Mouse (Mus musculus): ENCODE measurements around the gene Ccdc92b. TPM values are rescaled to one million over a fixed set of nuclear protein-coding genes. Genes with fewer than 3 reads are reported as not detected.

Ccdc92b gene
- total RNA-seq, 2 experiments from 2014 or later = 21.5 to 23.9 TPM

DNA sequence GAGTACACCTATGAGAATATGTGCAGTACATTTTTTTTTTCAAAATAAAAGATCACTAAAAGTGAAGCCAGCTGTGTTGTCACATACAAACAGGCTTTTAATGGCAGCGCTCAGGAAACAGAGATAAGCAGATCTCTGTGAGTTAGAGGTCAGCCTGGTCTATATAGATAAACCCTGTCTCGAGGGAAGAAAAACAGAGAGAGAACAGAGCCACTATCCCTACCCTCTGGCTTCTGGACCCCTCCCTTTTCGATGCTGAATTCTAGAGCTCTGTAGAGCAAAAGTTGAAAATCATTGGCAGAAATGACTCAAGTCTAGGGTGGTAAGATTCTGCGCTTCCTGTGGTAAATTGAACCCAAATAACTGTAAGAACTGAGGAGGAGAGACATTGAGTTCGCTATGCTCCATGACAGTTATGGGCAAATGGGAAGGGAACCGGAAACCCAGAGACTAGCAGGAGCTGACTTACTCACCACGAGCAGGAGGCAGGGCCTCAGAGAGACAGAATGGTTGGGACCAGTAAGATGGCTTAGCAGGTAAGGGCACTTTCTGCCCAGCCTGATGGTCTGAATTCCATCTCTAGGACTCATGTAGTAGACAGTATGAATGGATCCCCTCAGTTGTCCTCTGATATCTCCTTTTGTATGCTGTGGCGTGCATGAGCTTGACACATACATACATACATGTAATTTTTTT lies 2.7 kb downstream of the Ccdc92b start:
- H3K4me3 ChIP-seq = no peak overlapping the region
- TF ChIP-seq CTCF (conservative IDR thresholded peaks at IDR 0.05) = no peak
- no peak overlapping the region for H3K27ac ChIP-seq
- no peak for DNase-seq (ENCODE audit: low spot score in 2 of 2)

DNA sequence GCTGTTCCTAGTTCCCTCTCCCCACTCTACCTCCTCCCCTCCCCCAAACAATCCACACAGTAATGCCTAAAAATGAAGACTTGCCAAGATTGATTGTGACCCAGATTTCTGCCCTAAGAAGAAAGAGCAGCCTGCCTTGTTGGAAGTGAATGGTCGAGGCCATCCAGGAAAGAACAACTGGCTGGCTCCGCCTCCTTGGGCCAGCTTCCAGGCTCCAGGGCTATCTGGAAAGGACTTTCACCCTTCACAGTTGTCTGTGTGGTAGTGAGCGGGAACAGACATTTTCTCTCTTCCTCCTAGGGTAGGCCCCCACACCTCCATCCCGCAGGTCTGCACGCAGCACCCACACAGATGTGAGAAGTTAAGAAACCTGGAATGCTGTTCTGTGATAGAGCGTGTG lies 4.3 kb downstream of the Ccdc92b start:
- Histone ChIP-seq H3K27ac (no peak overlapping the region), H3K4me3 (no peak overlapping the region)
- no peak for TF ChIP-seq CTCF (conservative IDR thresholded peaks at IDR 0.05)
- DNase-seq (ENCODE audit: low spot score in 2 of 2) = no peak

DNA sequence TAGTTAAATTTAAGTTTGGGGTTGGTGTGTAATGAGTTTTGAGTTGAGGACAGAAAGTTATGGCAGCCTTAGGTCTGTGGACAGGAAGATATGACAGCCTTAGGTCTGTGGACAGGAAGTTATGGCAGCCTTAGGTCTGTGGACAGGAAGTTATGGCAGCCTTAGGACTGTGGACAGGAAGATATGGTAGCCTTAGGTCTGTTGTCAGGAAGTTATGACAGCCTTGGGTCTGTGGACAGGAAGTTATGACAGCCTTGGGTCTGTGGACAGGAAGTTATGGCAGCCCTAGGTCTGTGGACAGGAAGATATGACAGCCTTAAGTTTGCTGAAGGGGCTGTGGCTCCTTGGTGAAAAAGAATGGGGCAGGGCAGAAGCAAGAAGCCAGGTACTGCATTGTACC lies 5.9 kb downstream of the Ccdc92b start:
- DNase-seq (ENCODE audit: low spot score in 2 of 2) = no peak
- TF ChIP-seq CTCF (conservative IDR thresholded peaks at IDR 0.05) = no peak
- no peak overlapping the region for H3K4me3 ChIP-seq
- H3K27ac ChIP-seq = no peak overlapping the region

DNA sequence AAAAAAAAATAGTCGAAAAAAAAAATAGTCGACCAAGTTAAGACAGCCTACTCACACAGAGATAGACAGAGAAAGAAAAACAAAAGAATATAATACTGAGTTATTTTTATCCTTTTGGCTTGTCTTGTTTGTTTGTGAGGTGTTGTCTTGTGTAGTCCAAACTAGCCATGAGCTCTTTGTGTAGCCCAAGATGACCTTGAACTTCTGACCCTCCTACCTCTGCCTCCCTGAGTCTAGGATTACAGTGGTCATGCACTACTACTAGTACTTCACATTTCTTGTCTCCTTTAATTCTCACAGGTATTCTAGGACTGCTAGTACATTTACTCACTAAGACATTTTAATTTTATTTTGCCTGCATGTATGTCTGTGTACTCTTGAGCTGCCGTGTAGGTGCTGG lies 8.1 kb downstream of the Ccdc92b start:
- no peak overlapping the region for H3K4me3 ChIP-seq
- no peak for DNase-seq (ENCODE audit: low spot score in 2 of 2)
- TF ChIP-seq CTCF (conservative IDR thresholded peaks at IDR 0.05) = no peak
- no peak overlapping the region for H3K27ac ChIP-seq

DNA sequence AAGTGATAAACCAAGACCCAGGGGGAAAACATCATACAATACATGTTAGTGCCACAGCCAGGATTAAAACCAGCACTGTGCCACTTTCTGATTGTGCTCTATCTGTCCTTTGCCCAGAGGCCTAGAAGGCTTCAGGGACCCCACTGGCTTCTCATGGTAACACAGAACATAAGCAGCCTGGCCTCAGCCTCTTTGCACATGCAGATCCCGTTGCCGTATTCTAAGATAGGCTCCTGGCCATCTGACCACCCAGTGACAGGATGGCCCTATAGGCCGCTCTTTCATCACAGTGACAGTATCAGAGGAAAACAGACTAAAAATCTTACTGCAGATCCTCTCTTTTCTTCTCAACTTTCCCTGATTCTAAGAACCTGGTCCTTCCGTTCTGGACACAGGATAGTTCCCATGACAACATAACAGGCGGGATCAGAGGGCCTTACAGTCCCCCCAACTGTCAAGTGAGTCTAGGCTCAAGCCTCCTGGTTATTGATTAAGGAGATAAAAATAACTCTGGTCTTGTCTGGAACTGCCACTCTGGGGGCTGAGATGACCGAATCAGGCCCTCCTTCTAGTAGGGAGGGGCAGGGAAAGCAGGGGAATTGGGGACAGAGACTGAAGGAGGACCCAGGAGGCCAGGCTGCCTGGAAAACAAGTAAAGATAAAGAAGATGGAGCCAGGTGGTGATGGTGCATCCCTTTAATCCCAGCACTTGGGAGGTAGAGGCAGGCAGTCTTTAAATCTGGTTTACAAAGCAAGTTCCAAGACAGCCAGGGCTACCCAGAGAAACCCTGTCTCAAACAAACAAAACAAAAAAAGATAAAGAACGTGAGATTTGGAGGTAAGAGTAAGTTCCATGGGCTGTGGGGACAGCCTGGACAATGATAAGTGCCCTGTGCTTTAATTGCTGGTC lies 12.7 kb downstream of the Ccdc92b start:
- H3K27ac ChIP-seq = no peak overlapping the region
- no peak for TF ChIP-seq CTCF (conservative IDR thresholded peaks at IDR 0.05)
- DNase-seq (ENCODE audit: low spot score in 2 of 2) = no peak
- no peak overlapping the region for H3K4me3 ChIP-seq

DNA sequence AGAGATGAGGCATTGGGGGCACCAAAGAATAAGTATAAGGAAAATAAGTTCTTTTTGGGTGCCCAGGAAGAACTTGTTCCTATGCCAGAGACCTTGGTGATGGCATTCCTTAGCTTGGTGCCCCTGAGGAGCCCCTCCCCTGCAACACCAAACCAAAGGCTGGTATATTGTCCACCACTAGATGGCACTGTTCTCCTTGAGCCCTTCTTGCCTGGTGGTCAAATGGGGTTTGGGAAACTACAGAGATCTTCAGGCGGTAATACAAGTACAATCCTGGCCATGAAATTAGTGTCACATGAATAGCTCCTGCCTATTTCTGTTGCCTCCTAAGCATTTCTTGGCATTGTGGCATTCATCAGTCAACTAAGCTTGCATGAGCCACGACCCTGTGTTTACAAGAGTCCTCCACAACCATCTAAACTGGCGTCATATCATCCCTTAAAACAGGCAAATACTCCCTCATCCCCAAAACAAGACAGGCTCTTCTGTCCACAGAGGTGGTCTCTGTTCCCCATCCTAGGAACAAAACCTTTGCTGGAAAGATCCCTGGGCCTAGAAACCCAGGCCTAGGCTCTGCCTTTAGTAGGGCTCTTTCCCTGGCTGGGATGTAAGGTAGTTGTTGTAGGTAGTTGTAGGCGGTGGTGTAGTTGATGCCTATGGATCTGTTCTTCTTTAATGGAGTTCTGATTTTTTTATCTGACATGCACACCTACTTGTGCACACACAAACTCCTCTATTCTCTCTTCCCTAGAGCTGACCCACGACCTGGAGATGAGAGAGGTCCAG lies 15.3 kb downstream of the Ccdc92b start:
- DNase-seq (ENCODE audit: low spot score in 2 of 2) = peak in 1 of 2 experiments; percentile 79
- no peak overlapping the region for H3K4me3 ChIP-seq
- peak; percentile 90 for TF ChIP-seq CTCF (conservative IDR thresholded peaks at IDR 0.05)
- H3K27ac ChIP-seq = no peak overlapping the region

DNA sequence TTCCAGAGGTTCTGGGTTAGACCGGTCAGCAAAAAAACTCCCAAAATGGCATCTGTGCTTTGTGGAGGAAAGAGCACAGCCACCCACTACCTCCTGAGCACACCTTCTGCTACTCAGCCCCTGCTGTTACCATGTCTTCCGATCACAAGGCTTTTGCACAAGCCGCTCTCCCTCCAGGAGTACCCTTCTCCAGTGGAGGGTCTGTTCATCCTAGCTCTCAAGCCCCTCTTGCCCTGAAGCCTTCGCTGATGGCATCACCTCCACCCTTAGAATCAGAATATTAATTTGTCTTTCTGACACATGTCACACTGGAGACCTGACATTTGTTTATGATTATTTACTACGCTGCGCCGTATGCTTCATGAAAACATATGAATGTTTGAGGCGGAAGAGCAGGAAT lies 18.1 kb downstream of the Ccdc92b start:
- peak overlapping the region; percentile 66 for H3K4me3 ChIP-seq
- TF ChIP-seq CTCF (conservative IDR thresholded peaks at IDR 0.05) = no peak
- H3K27ac ChIP-seq = peak overlapping the region; percentile 91
- no peak for DNase-seq (ENCODE audit: low spot score in 2 of 2)

DNA sequence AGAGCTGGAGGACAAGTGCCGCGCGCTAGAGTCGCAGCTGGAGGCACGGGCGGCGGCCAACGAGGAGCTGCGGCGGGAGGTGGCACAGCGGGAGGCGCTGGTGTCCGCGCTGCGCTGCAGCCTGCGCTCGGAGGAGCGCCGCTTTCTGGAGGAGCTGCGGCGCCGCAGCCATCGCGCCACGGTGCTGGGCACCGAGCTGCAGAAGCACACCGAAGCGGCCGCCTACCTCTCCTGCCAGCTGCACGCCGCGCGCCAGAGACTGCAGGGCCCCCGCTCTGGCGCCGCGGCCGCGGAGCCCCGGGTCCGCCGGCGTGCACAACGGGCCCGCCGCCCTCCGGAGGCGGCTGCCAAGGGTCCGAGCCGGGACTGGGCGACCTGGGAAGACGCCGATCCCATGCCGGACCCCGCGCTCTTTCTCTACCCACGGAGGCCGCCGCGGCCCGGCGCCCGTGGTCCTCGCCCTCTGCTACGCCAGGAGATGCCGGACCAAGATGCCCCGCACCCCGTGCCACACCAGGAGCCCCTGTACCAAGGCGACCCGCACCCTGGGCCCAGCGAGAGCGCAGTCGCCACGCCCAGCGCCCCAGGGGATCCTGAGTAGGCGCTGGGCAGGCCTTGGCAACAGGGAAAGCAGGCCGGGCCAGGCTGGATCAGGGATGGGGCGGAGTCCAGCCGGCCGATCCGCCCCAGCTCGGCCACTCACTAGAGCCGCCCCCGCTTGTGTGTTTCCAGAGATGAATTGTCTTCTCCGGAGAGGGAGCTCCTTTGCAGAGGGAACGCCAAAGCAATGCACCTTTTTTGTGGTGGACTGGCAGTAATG lies 18.8 kb downstream of the Ccdc92b start:
- peak; percentile 60 to 69 for DNase-seq (ENCODE audit: low spot score in 2 of 2)
- peak; percentile 68 for TF ChIP-seq CTCF (conservative IDR thresholded peaks at IDR 0.05)
- peak overlapping the region; percentile 91 for H3K27ac ChIP-seq

DNA sequence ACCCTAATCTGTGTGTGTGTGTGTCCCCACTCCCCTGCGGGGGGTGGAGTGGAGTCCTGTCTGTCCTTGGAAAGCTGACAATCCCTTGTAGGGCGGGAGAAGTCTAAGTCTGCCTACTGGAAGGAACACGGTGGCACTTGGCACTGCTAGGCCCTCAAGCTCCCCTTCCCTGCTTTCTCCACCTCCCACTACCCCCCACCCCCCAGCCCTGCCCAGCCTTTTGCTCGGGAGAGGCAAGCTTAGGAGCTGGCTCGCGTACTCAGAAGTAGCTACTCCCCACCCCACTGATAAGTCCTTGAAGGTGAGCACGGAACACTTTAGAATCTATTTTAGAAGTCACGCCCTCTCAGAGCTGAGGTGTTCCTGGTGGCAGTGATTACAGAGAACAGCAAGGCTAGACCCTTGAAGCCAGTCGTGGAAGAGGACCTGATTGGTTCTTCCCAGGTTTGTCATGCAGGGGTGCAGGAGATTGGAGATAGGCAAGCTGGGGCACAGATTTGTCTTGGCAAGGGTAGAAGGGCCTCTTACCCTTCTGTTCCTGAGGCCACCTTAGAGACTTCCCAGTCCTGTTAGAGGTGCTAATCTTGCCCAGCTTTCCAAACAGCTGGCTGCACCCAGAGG lies 19.5 kb downstream of the Ccdc92b start:
- peak overlapping the region; percentile 66 for H3K4me3 ChIP-seq

More for the DNA sequence above, 18.8 kb downstream of the Ccdc92b start:
- H3K4me3 ChIP-seq = peak overlapping the region; percentile 66

DNA sequence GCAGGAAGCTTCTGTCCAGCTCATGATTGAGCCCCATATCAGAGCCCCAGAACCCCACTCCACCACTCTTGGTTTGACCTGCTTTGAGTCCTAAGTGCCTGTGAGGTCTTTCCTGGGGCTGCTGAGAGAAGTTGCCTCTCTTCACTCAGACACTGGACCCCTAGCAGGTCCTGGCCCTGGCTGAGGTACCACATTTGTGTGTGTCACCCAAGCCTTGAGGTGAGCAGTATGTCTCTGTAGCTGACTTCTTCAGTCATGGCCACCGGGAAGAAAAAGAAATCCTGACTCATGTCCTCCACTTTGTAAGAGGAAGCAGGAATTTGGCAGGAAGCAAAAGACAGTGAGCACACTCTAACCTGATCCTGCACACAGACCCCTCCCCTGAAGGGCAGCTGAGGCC lies 20.2 kb downstream of the Ccdc92b start:
- no peak overlapping the region for H3K4me3 ChIP-seq
- TF ChIP-seq CTCF (conservative IDR thresholded peaks at IDR 0.05) = no peak
- DNase-seq (ENCODE audit: low spot score in 2 of 2) = no peak
- H3K27ac ChIP-seq = no peak overlapping the region

More for the DNA sequence above, 19.5 kb downstream of the Ccdc92b start:
- peak overlapping the region; percentile 91 for H3K27ac ChIP-seq
- DNase-seq (ENCODE audit: low spot score in 2 of 2) = no peak
- no peak for TF ChIP-seq CTCF (conservative IDR thresholded peaks at IDR 0.05)

DNA sequence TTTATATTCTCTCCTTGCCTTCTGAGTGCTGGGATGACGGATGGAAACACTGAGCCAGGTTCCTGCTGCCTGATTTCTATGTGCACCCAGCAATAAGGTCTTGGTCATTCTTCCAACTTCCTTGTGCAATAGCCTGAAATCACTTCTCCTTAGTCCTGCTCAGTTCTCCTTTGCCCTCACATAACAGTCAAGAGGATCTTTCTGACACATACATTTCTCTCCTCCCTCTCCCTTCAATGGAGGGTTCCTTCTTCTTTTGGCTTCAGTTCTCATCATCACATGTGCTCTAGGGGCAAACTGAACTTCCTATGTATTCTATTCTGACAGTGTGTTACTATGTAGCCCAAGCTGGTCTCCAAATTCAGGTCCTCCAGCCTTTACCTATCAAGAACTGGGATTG lies 28.6 kb downstream of the Ccdc92b start:
- H3K4me3 ChIP-seq = no peak overlapping the region
- TF ChIP-seq CTCF (conservative IDR thresholded peaks at IDR 0.05) = no peak
- peak overlapping the region; percentile 90; the same call in 1 of the 2 replicates for H3K27ac ChIP-seq
- no peak for DNase-seq (ENCODE audit: low spot score in 2 of 2)

DNA sequence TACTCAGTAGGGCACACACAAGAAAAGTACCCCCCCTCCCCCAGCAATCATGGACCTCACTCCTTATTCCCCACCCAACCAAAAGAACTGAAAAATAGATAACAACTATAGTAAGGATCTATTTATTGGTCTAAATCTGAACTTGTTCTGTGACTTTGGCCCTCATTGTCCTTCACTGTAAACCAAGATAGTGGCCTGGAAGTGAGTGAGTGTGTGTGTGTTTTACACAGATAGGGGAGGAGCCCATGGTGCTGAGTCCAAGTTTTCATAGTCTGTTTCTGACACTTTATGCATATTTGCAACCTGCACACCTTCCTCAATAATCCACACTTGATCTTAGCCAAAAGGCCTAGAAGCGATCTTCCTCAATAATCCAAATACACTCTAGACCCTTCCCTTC lies 29.3 kb downstream of the Ccdc92b start:
- no peak for DNase-seq (ENCODE audit: low spot score in 2 of 2)
- TF ChIP-seq CTCF (conservative IDR thresholded peaks at IDR 0.05) = no peak

More for the DNA sequence above, 29.3 kb downstream of the Ccdc92b start:
- Histone ChIP-seq H3K27ac (peak overlapping the region; percentile 90), H3K4me3 (peak overlapping the region; percentile 77)
